Mouse (Mus musculus): ENCODE measurements at regions not wholly inside any gene's neighbourhood (a gene's known extent, or its start where the extent isn't known, plus 50 kb on each side); places are given as distances from the start of the nearest gene placed in this dataset.

- TF ChIP-seq CTCF (IDR thresholded peaks at IDR 0.05; ENCODE audit: control insufficient read depth, insufficient read depth, low read length), result no peak
- TF ChIP-seq POLR2A (IDR thresholded peaks at IDR 0.05; ENCODE audit: borderline replicate concordance, control insufficient read depth, low read depth, low read length), result no peak
Measured at GRCm38 (mm10) chr2:45908871-45909270, 791.7 kb upstream of the Zeb2 start.
